8 mouse cellular contexts compared by ENCODE assay signal in the genomic region with DNA sequence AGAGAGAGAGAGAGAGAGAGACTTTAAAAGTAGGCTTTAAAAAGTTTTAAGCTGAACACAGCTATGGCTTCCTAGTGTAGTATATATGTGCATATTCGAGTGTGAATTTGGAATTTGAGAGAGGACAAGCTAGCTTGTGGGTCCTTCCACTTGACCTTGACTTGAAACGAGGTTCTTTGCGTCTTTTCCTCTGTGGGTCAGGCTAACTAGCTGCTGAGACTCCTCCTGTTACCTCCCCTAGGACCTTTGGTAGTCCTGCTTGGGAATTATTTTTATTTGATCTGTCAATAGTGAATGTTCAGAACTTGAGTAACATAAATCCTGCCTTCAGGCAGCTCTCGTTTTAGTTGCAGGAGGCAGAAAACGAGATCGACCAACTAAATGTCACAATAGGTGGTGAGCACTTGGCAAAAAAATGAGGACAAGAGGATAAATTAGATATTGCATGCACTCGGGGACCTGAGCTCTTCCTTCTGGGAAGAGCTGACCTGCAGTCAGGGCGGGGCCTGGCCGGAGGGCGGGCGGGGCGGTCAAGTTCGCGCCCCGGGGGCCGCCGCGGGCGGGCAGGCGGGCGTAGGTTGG. TPM values are rescaled to one million over a fixed set of nuclear protein-coding genes. Genes with fewer than 3 reads are reported as not detected.
DNase-seq lines count a peak whose midpoint lies in the region; ATAC-seq and TF ChIP-seq lines count a peak whose summit lies in the region.

No protein-coding gene starts in this region.

- TF ChIP-seq CTCF in heart, postnatal 0 days (IDR thresholded peaks at IDR 0.05; ENCODE audit: low read depth): no peak
- no peak for TF ChIP-seq CTCF in bone marrow, adult 2 months (IDR thresholded peaks at IDR 0.05; ENCODE audit: control insufficient read depth, insufficient read depth, low read length)

- WGBS in heart, postnatal 0 days: 4% methylated on average over 21 of the region's 21 CpGs
- 6% methylated on average over 21 of the region's 21 CpGs for WGBS in bone marrow, adult 2 months
- 6% methylated on average over 21 of the region's 21 CpGs for whole genome bisulfite sequencing in hindbrain, embryonic 10.5 days
- WGBS in midbrain, embryonic 12.5 days: 6% methylated on average over 20 of the region's 21 CpGs

- peak overlapping the region; percentile 94 for H3K4me3 ChIP-seq in heart, postnatal 0 days (ENCODE audit: low read depth, low read length)
- H3K4me3 ChIP-seq in bone marrow, adult 2 months (replicated peaks; ENCODE audit: control insufficient read depth, low read depth, low read length): peak overlapping the region; percentile 77
- peak overlapping the region; percentile 98 for H3K4me3 ChIP-seq in hindbrain, embryonic 10.5 days
- H3K4me3 ChIP-seq in midbrain, embryonic 12.5 days: peak overlapping the region; percentile 97

- H3K27me3 ChIP-seq in heart, postnatal 0 days (ENCODE audit: control insufficient read depth, insufficient read depth, low read length): no peaks in the 10 kb centered on the region
- no peaks in the 10 kb centered on the region for H3K27me3 ChIP-seq in hindbrain, embryonic 10.5 days (ENCODE audit: insufficient read depth, poor library complexity, severe bottlenecking)
- H3K27me3 ChIP-seq in midbrain, embryonic 12.5 days: no peaks in the 10 kb centered on the region

- TF ChIP-seq EP300 in heart, postnatal 0 days (IDR thresholded peaks at IDR 0.05; ENCODE audit: low read depth): no peak

- H3K9ac ChIP-seq in heart, postnatal 0 days (replicated peaks; ENCODE audit: low read depth, low read length): peak overlapping the region; percentile 41; the same call in 1 of the 2 replicates
- peak overlapping the region; percentile 73 for H3K9ac ChIP-seq in midbrain, embryonic 12.5 days (replicated peaks)

- DNase-seq in heart, postnatal 0 days (ENCODE audit: low spot score): no peak
- no peak for DNase-seq in heart, postnatal 4 days
- DNase-seq in hindbrain, embryonic 10.5 days (ENCODE audit: low spot score): no peak
- no peak for DNase-seq in layer of hippocampus, postnatal 36 days
- no peak for DNase-seq in cerebellum, postnatal 25 days
- DNase-seq in layer of hippocampus, postnatal 14 days (ENCODE audit: low spot score in 2 of 2): no peak

- peak overlapping the region; percentile 83 for H3K27ac ChIP-seq in heart, postnatal 0 days (ENCODE audit: low read depth)
- peak overlapping the region; percentile 62; the same call in 1 of the 2 replicates for H3K27ac ChIP-seq in bone marrow, adult 2 months (ENCODE audit: control insufficient read depth, insufficient read depth, low read depth, low read length, poor library complexity)
- peak overlapping the region; percentile 98 for H3K27ac ChIP-seq in hindbrain, embryonic 10.5 days
- H3K27ac ChIP-seq in midbrain, embryonic 12.5 days (replicated peaks): peak overlapping the region; percentile 90

- no peak; the same call in 1 of the 2 replicates for ATAC-seq in heart, postnatal 0 days (ENCODE audit: insufficient read depth, low read depth)
- ATAC-seq in midbrain, embryonic 12.5 days (ENCODE audit: low FRiP score, low read depth): 0 out of 2 replicates have a peak, but pooled peaks have one; percentile 0

- peaks cover 11% of the 10 kb centered on the region for H3K36me3 ChIP-seq in heart, postnatal 0 days (replicated peaks; ENCODE audit: control insufficient read depth, insufficient read depth, low read length)
- H3K36me3 ChIP-seq in hindbrain, embryonic 10.5 days: peaks cover 19% of the 10 kb centered on the region
- peaks cover 10% of the 10 kb centered on the region for H3K36me3 ChIP-seq in midbrain, embryonic 12.5 days

- peaks cover 11% of the 10 kb centered on the region; the same call in 1 of the 2 replicates for H3K4me1 ChIP-seq in heart, postnatal 0 days (ENCODE audit: control insufficient read depth, insufficient read depth)
- H3K4me1 ChIP-seq in bone marrow, adult 2 months (ENCODE audit: control insufficient read depth, insufficient read depth, low read length): peaks cover 2% of the 10 kb centered on the region
- peaks cover 23% of the 10 kb centered on the region for H3K4me1 ChIP-seq in hindbrain, embryonic 10.5 days (replicated peaks)
- peaks cover 18% of the 10 kb centered on the region for H3K4me1 ChIP-seq in midbrain, embryonic 12.5 days

- TF ChIP-seq POLR2A in bone marrow, adult 2 months (IDR thresholded peaks at IDR 0.05; ENCODE audit: borderline replicate concordance, control insufficient read depth, low read depth, low read length): no peak

- H3K9me3 ChIP-seq in heart, postnatal 0 days (replicated peaks; ENCODE audit: control insufficient read depth, low read length): no peaks in the 10 kb centered on the region
- no peaks in the 10 kb centered on the region for H3K9me3 ChIP-seq in hindbrain, embryonic 10.5 days
- H3K9me3 ChIP-seq in midbrain, embryonic 12.5 days: no peaks in the 10 kb centered on the region

- H3K4me2 ChIP-seq in heart, postnatal 0 days (ENCODE audit: low read depth, low read length): peak overlapping the region; percentile 62
- peak overlapping the region; percentile 57 for H3K4me2 ChIP-seq in midbrain, embryonic 12.5 days (replicated peaks)

RNA-seq across cellular contexts. Expression of gene Tada1, which starts 0.4 kb away (rescaled TPM):
- total RNA-seq in heart, postnatal 0 days (2014; rRNA removed; ENCODE audit: low replicate concordance): 24.7 and 26.3 TPM in 2 replicates
- 20.8 and 22.1 TPM in 2 replicates for polyA plus RNA-seq in heart, postnatal 0 days (2015; fragmentation: Nextera tagmentation; extraction: Ambion mirVana)
- 10 to 100 TPM; 17.7 to 18.1 TPM for total RNA-seq in heart, postnatal 4 days (2021)
- 12.3 and 18.4 TPM in 2 replicates for polyA plus RNA-seq in bone marrow, adult 2 months (2011; ENCODE audit: insufficient read depth, insufficient read length, low replicate concordance, missing spikeins)
- 58.7 and 60.3 TPM in 2 replicates for polyA plus RNA-seq in hindbrain, embryonic 10.5 days (2016; fragmentation: Nextera tagmentation; extraction: Ambion mirVana)
- 63.4 and 65.4 TPM in 2 replicates for polyA plus RNA-seq in midbrain, embryonic 12.5 days (2016; fragmentation: Nextera tagmentation; extraction: Ambion mirVana)
- total RNA-seq in layer of hippocampus, postnatal 36 days (2021): 10 to 100 TPM; 36.6 to 37.8 TPM
- total RNA-seq in layer of hippocampus, postnatal 14 days (2021): 10 to 100 TPM; 36.1 to 38.9 TPM

RNA-seq across cellular contexts. Expression of gene Pogk, which starts 31.1 kb away (rescaled TPM):
- 17.9 and 26.3 TPM in 2 replicates for total RNA-seq in heart, postnatal 0 days (2014; rRNA removed; ENCODE audit: low replicate concordance)
- polyA plus RNA-seq in heart, postnatal 0 days (2015; fragmentation: Nextera tagmentation; extraction: Ambion mirVana): 5.4 TPM in 2 replicates
- 10 to 100 TPM; 24.5 to 29.2 TPM for total RNA-seq in heart, postnatal 4 days (2021)
- 1.2 and 3.4 TPM in 2 replicates for polyA plus RNA-seq in bone marrow, adult 2 months (2011; ENCODE audit: insufficient read depth, insufficient read length, low replicate concordance, missing spikeins)
- 27.7 and 33.2 TPM in 2 replicates for polyA plus RNA-seq in hindbrain, embryonic 10.5 days (2016; fragmentation: Nextera tagmentation; extraction: Ambion mirVana)
- polyA plus RNA-seq in midbrain, embryonic 12.5 days (2016; fragmentation: Nextera tagmentation; extraction: Ambion mirVana): 51.2 and 58.0 TPM in 2 replicates
- total RNA-seq in layer of hippocampus, postnatal 36 days (2021): 10 to 100 TPM; 34.0 to 34.5 TPM
- 10 to 100 TPM; 28.8 to 29.4 TPM for total RNA-seq in layer of hippocampus, postnatal 14 days (2021)
